Mouse (Mus musculus): ENCODE measurements around the gene Olfr625-ps1. TPM values are rescaled to one million over a fixed set of nuclear protein-coding genes. Genes with fewer than 3 reads are reported as not detected.

Olfr625-ps1 gene
- polyA plus RNA-seq, 1 experiment from 2014 or later = not detected

Other genes starting within 250 kb of the Olfr625-ps1 start
- gene Olfr605, start 237.3 kb upstream of the Olfr625-ps1 start, polyA plus RNA-seq (2015; fragmentation: Nextera tagmentation; extraction: Ambion mirVana) = not detected in 2 replicates
- not detected in 2 replicates for gene Olfr606, start 233.7 kb upstream of the Olfr625-ps1 start, polyA plus RNA-seq (2015; fragmentation: Nextera tagmentation; extraction: Ambion mirVana)
- gene Olfr607, start 218.6 kb upstream of the Olfr625-ps1 start, polyA plus RNA-seq (2015; fragmentation: Nextera tagmentation; extraction: Ambion mirVana) = not detected in 2 replicates
- not detected in 2 replicates for gene Olfr608, start 212.8 kb upstream of the Olfr625-ps1 start, polyA plus RNA-seq (2015; fragmentation: Nextera tagmentation; extraction: Ambion mirVana)
- gene Olfr609, start 184.7 kb upstream of the Olfr625-ps1 start, polyA plus RNA-seq (2015; fragmentation: Nextera tagmentation; extraction: Ambion mirVana) = not detected in 2 replicates
- gene Olfr610, start 170.6 kb upstream of the Olfr625-ps1 start, polyA plus RNA-seq (2015; fragmentation: Nextera tagmentation; extraction: Ambion mirVana) = not detected in 2 replicates
- not detected in 2 replicates for gene Olfr611, start 161.9 kb upstream of the Olfr625-ps1 start, polyA plus RNA-seq (2015; fragmentation: Nextera tagmentation; extraction: Ambion mirVana)
- not detected in 2 replicates for gene Olfr612, start 140.0 kb upstream of the Olfr625-ps1 start, polyA plus RNA-seq (2015; fragmentation: Nextera tagmentation; extraction: Ambion mirVana)
- not detected in 2 replicates for gene Olfr613, start 134.6 kb upstream of the Olfr625-ps1 start, polyA plus RNA-seq (2015; fragmentation: Nextera tagmentation; extraction: Ambion mirVana)
- not detected in 2 replicates for gene Olfr615, start 126.6 kb upstream of the Olfr625-ps1 start, polyA plus RNA-seq (2015; fragmentation: Nextera tagmentation; extraction: Ambion mirVana)
- gene Olfr616, start 113.6 kb upstream of the Olfr625-ps1 start, polyA plus RNA-seq (2015; fragmentation: Nextera tagmentation; extraction: Ambion mirVana) = not detected in 2 replicates
- gene Olfr617, start 109.7 kb upstream of the Olfr625-ps1 start, polyA plus RNA-seq (2015; fragmentation: Nextera tagmentation; extraction: Ambion mirVana) = not detected in 2 replicates
- gene Olfr618, start 92.6 kb upstream of the Olfr625-ps1 start, polyA plus RNA-seq (2015; fragmentation: Nextera tagmentation; extraction: Ambion mirVana) = 0.21 TPM in 1 of 2 replicates, not detected in the other
- gene Olfr619, start 82.1 kb upstream of the Olfr625-ps1 start, polyA plus RNA-seq (2015; fragmentation: Nextera tagmentation; extraction: Ambion mirVana) = not detected in 2 replicates
- not detected in 2 replicates for gene Olfr620, start 70.2 kb upstream of the Olfr625-ps1 start, polyA plus RNA-seq (2015; fragmentation: Nextera tagmentation; extraction: Ambion mirVana)
- not detected in 2 replicates for gene Olfr622, start 40.0 kb upstream of the Olfr625-ps1 start, polyA plus RNA-seq (2015; fragmentation: Nextera tagmentation; extraction: Ambion mirVana)
- not detected in 2 replicates for gene Olfr623, start 19.0 kb upstream of the Olfr625-ps1 start, polyA plus RNA-seq (2015; fragmentation: Nextera tagmentation; extraction: Ambion mirVana)
- 0.03 TPM in 1 of 2 replicates, not detected in the other for gene Olfr624, start 11.5 kb upstream of the Olfr625-ps1 start, polyA plus RNA-seq (2015; fragmentation: Nextera tagmentation; extraction: Ambion mirVana)
- not detected in 2 replicates for gene Olfr243, start 32.0 kb downstream of the Olfr625-ps1 start, polyA plus RNA-seq (2015; fragmentation: Nextera tagmentation; extraction: Ambion mirVana)
- gene Olfr628, start 47.7 kb downstream of the Olfr625-ps1 start, polyA plus RNA-seq (2015; fragmentation: Nextera tagmentation; extraction: Ambion mirVana) = not detected in 2 replicates
- not detected in 2 replicates for gene Olfr629, start 62.2 kb downstream of the Olfr625-ps1 start, polyA plus RNA-seq (2015; fragmentation: Nextera tagmentation; extraction: Ambion mirVana)
- not detected in 2 replicates for gene Olfr630, start 74.6 kb downstream of the Olfr625-ps1 start, polyA plus RNA-seq (2015; fragmentation: Nextera tagmentation; extraction: Ambion mirVana)
- not detected in 2 replicates for gene Olfr69, start 88.9 kb downstream of the Olfr625-ps1 start, polyA plus RNA-seq (2015; fragmentation: Nextera tagmentation; extraction: Ambion mirVana)
- gene Olfr68, start 97.0 kb downstream of the Olfr625-ps1 start, polyA plus RNA-seq (2015; fragmentation: Nextera tagmentation; extraction: Ambion mirVana) = not detected in 2 replicates
- not detected in 2 replicates for gene Olfr67, start 109.1 kb downstream of the Olfr625-ps1 start, polyA plus RNA-seq (2015; fragmentation: Nextera tagmentation; extraction: Ambion mirVana)
- gene Hbb-bt, start 131.3 kb downstream of the Olfr625-ps1 start, polyA plus RNA-seq (2015; fragmentation: Nextera tagmentation; extraction: Ambion mirVana) = 996 and 1,160 TPM in 2 replicates
- 2,000 and 2,305 TPM in 2 replicates for gene Hbb-bs, start 145.4 kb downstream of the Olfr625-ps1 start, polyA plus RNA-seq (2015; fragmentation: Nextera tagmentation; extraction: Ambion mirVana)
- not detected in 2 replicates for gene Hbb-bh2, start 157.8 kb downstream of the Olfr625-ps1 start, polyA plus RNA-seq (2015; fragmentation: Nextera tagmentation; extraction: Ambion mirVana)
- gene Hbb-bh1, start 160.4 kb downstream of the Olfr625-ps1 start, polyA plus RNA-seq (2015; fragmentation: Nextera tagmentation; extraction: Ambion mirVana) = 43.8 and 70.4 TPM in 2 replicates
- gene Hbb-y, start 170.5 kb downstream of the Olfr625-ps1 start, polyA plus RNA-seq (2015; fragmentation: Nextera tagmentation; extraction: Ambion mirVana) = 4,283 and 4,441 TPM in 2 replicates
- not detected in 2 replicates for gene Olfr66, start 203.5 kb downstream of the Olfr625-ps1 start, polyA plus RNA-seq (2015; fragmentation: Nextera tagmentation; extraction: Ambion mirVana)
- gene Olfr64, start 211.8 kb downstream of the Olfr625-ps1 start, polyA plus RNA-seq (2015; fragmentation: Nextera tagmentation; extraction: Ambion mirVana) = not detected in 2 replicates
- gene Olfr65, start 220.8 kb downstream of the Olfr625-ps1 start, polyA plus RNA-seq (2015; fragmentation: Nextera tagmentation; extraction: Ambion mirVana) = not detected in 2 replicates
- gene Olfr631, start 246.1 kb downstream of the Olfr625-ps1 start, polyA plus RNA-seq (2015; fragmentation: Nextera tagmentation; extraction: Ambion mirVana) = not detected in 2 replicates

All from hindbrain, embryonic 13.5 days (tissue).